Mouse (Mus musculus) inflammation-experienced regulatory T-cells, adult 6 months (primary cell): ENCODE results near the gene Plgrkt. TPM values are rescaled to one million over a fixed set of nuclear protein-coding genes. Genes with fewer than 3 reads are reported as not detected.
"Not testable (repeated sequence)": the region's sequence is repeated elsewhere in the genome, so short reads cannot be mapped to it uniquely, and the experiment has no call there.

Experiments used
- ATAC-seq: one replicate; pipeline ENCODE4 v1.8.0; 2017
- polyA plus RNA-seq, 3 experiments: library from polyadenylated mRNA; unstranded; fragments of 100-300 nt; shearing (Covaris generic); gene quantifications; one replicate each; pipeline ENCODE4 v1.2.1; 2017

The Plgrkt gene
- 100 to 1,000 TPM; 172 to 278 (median 216) TPM for polyA plus RNA-seq

DNA sequence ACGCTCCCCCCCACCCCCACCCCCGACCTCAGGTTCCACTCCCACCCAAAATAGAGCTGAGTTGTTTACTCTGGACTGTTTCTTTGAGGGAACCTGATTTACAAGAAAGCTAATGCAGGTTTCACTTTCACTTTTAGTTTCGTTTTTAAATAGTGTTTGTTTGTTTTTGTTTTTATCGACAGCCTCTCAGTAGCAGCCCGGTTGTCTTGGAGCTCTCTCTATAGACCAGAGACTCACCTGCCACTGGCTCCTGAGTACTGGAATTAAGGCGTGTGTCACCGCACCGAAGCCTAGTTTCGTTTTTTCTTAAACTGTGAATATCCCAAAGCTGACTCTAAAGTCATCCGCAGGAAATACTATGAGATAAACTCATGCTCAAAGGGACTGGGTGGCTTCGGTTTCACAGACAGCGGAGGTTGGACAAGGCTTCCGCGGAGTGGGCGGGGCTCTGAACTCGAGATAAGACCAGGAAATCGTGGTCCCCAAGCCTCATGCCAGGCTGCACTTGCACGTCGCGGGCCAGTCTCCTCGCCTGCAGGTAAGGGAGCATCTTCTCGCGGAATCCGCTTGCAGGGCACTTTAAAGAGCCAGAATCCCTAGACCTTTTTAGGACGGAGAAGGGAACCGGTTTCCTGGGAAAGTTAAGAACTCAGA, at the start of gene Plgrkt, which contains the start of gene Cd274:
TSS of gene Plgrkt (minus strand) at position 422 of the 654 bp plus-strand sequence.
TSS of gene Cd274 (plus strand) at position 487 of the 654 bp plus-strand sequence.
- peak; percentile 83 for ATAC-seq

DNA sequence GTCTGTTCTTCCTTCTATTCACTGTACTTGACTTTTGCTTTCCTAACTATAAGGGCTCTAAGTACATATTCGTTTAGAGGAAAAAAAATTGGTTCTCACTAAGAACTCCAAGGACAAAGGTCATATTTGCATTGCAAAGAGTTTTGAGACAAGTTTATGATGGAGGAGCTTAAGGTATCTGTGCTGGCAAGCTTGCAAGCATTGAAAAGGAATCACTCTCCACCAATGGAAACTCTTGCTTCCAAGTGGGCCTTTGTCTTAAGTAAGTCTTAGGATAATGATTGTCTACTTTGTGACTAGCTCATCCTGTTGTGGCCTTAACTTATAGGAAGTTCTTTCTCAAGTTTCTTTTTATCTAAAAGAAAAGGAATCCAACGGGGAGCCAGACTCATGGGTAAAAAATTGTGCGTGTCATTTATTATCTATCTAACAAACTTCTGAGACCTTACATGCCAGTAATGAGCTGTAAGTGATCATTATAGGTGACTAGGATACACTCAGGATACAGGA, 49.3 kb upstream of the Plgrkt start:
- ATAC-seq: no peak

DNA sequence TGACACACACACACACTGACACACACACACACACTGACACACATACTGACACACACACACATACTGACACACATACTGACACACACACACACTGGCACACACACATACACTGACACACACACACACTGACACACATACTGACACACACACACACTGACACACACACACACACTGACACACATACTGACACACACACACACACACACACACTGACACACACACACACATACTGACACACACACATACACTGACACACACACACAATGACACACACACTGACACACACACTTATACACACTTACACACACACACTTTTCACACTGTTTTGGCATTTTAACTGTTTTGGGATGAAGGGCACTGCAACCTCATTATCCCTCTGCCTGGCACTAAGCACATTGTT, 47.7 kb upstream of the Plgrkt start:
- ATAC-seq: not testable (repeated sequence)

DNA sequence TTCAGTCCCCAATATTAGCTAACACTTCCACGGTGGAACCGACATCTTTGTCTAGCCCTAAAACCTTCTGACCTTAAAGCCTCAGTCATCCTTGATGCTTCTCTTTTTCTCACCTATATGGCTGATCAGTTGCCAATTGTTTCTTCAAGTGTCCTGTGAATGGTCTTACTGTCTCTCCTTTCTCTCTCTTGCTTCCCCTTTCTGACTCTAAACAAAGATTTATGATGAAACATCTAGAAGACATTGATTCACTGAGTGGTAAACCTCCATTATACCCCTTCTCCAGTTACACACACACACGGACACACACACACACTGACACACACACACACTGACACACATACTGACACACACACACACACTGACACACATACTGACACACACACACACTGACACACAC, 47.3 kb upstream of the Plgrkt start:
- ATAC-seq: no peak

DNA sequence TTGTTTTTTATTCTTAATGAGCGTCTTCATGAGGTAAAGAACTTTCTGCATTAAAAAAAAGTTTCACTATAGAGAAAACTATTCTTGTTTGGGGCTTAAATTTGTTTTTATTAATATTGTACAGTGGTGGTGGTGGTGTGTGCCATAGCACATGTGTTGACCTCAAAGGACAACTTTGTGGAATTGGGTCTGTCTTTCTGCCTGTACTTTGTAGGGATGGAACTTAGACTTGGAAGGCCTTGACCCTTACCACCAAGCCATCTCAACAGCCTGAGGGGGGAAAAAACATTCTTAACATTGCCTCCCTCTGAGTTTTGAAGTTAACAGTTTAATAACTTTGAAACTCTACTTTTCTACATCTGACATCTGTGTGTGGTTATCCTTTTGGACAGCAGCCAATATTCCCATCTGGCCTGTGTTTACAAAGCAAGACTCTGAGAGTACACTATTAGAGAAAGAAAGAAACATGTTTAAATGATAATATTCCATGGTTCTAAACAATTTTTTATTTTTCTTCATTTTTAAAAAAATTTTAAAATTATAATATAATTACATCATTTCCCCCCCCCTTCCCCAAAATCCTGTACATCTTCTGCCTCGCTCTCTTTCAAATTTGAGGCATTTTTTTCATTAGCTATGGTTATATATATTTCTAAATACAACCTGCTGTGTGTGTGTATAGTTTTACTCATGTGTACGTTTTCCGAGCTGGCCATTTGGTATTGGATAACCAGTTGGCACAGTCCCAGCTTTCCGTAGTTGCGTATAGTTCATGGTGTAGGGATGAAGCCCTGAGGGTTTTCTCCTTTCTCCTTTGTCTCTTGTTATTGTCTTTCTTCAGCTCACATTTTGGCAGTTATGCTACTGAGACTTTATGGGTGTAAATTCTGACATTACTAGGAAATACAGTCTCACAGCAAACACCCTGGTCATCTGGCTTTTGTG, 45.6 kb upstream of the Plgrkt start:
- ATAC-seq: no peak

DNA sequence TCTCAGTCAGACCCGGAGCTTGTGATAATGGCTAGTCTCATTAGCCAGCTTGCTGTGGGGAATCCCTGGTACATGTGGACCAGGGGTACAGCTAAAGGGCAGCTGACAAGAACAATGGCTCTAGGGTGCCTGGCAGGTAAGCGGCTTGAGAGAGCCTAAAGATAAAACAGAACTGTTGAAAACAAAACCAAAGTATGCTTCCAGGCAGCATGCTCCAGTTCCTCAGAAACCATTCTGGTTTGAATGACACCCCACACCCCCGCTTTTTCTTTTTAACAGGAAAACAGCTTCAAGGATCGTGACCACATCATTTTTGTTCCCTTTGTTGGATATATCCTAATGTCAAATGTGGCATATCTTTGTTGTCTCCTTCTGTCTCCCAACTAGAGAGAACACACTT, 43.4 kb upstream of the Plgrkt start, which contains the start of gene Pdcd1lg2:
TSS of gene Pdcd1lg2 (plus strand) at position 301 of the 400 bp plus-strand sequence.
- no peak for ATAC-seq

DNA sequence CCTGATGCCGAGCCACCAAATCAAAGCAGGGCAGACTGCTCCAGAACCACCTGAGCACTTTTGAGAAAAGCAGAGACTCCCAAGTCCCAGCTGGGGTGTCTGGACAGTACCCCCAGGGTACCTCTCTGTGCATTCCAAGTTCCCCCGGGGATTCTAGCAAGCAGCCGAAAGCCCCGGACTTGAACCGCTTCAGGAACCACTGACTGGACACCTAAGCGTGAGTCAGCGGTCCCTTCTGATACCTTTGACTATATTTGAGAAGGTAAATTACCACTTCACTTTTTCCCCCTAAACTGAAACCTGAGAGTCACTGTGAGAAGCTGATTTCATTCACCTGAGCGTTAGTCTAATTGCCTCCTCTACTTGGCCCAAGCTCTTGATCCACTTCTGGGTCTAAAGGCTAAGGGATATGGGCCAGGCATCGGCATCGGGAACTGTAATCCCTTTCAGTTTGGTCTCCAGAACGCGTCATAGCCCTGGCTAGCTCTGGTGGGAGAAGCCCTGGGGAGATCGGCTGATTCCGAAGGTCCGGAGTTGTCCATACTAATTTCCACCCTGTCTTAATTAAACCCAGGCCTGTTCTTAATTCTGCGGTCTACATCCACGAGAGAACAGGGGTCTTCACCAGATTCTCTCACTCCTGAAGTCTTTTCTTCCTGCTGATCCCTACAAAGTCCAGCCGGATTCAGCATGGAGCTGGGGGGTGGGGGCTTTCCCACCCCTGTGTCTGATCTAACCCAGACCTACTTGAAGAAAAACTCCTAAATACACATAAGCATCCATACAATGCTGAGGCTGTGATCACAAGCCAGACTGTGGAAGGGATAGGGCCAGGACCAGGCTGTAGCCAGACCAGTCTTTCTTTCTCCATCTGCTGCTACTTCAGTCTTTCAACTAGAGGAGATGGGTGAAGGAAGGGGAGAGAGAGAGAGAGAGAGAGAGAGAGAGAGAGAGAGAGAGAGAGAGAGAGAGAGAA, 39.1 kb upstream of the Plgrkt start:
- ATAC-seq: no peak

DNA sequence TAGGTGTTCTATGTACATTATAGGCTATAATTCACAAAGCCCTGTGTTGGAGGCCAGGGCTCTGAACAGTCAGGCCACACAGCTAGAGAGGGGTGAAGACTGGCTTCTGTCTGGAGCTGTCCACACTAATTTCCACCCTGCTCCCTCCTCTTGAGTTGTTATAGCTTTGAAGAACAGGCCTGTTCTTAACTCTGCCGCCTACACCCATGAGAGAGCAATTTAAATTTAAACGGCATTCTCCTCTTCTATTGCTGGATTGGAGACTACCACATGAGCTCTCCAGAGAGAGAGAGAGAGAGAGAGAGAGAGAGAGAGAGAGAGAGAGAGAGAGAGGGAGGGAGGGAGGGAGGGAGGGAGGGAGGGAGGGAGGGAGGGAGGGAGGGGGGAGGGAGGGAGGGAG, 38.2 kb upstream of the Plgrkt start:
- ATAC-seq: no peak

DNA sequence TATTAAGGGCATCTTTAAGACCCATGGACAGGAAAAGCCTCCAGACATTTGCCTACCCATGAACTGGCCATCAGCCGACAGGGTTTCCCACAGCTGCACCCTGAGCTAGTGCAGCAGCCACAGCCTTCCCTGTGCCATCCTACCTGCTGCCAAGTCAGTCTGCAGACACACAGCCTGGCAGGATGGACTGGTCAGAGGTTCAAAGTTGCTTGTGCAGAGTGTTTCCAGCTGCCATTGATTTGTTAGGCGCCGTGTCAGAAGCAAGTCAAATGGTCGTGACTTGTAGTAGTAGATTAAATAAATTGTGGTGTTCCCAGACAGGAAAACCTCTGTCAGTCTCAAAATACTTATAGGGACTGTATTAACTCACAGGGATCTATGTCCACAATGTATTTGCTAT, 36.1 kb upstream of the Plgrkt start:
- ATAC-seq: no peak

DNA sequence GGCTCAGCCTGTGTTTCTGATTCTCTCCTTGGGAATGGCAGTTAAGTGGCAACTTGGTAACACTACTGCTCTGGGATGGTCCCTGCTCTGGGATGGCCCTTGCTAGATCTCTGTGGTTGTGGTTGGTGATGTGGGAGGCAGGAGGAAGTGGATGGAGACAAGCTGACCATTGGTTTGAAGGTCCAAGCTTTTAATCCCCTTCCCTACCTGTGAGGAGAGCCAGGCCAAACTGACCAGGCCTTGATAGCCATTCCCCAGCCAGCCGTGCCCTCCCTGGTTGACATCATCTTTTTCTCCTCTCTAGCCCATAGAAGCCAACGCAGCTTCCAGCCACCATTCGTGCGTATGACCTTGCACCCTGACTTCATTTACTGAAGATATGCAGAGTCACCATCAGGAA, 35.4 kb upstream of the Plgrkt start:
- ATAC-seq: no peak

DNA sequence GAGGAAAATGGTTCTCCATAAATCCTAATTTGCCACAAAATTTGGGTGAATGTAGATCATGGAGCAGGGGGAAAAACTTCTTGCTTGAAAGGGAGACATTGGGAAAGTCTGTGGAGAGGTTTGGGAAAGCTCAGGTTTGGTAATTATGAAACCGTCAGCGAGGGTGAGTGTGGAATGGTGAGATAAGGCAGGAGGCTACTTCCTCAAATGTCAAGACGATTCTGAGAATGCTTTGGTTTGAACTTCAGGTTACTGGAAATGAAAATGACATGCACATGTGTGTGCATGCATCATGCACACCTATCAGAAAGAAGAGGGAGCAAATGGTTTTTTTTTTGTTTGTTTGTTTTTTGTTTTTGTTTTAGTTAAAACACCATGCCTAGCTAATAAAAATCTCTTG, 33.3 kb upstream of the Plgrkt start:
- ATAC-seq: no peak

DNA sequence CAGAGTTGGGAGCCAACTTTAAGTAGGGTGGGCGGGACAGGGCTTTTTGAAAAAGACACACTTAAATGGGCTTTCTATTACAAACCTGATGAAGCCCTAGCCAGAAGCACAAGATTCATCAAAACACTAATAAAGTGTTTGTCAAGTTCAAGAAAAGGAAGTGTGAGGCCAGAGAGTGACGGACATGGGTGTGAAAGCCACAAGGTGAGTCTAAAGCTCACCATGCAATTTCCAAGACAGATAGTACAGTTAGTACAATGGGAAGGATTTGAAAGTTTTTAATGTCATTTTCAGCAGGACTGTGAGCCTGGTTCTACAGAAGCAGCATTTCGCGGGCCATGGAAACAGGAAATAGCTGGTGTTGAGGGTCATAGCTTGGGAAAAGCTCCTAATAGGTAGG, 32.6 kb upstream of the Plgrkt start:
- no peak for ATAC-seq

DNA sequence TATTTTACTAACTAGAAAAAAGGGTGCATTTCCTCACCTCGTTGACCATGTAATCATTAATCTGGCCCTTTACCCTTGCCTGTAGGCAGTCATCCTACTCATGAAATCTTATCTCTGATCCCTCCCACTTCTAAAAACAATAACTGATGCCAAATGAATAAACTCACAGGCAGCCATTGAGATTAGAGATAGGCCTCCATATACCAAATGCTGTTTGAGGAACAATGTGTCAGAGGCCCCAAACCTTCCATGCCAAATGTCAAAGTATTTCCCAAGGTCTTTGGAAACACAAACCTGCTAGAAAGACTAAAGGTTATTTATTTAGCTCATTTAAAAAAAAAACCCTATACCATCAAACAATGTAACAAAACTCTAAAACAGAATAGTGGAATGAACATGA, 29.2 kb upstream of the Plgrkt start:
- ATAC-seq: no peak

DNA sequence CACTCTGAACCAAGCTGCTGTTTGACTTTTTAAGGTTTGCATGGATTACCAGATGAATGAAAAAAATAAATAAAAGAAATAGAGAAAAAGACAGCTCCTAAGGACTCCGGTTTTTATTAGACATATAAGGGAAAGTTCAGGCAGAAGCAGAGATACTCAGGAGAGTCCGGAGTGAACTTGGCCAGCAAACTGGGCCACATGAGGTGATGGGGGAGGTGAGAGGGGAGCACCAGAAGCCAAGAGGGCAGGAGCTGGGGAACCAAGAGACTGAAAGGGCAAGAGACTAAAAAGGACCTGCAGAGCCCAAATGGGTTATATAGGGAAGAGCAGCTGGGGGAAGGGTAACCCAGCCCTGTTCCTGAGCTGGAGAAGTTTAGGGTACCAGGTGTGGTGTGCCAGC, 27.5 kb upstream of the Plgrkt start:
- no peak for ATAC-seq

DNA sequence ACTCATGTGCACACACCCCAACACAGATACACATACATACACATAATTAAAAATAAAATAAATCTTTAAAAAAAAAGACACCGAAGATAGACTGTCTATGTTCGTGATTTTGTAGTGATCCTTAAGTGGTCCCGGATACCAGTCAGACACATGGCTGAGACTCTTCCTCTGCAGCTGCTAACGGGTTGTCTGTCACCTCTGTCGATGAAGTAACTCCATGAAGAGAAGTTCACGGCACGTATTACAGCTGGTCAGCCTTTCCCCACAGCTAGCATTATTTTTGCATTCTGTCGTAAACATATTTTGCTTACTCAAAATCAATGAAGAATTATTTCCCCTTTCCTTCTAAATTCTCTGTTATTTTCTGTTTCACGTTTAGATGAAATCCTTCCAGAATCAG, 26.1 kb upstream of the Plgrkt start:
- no peak for ATAC-seq

DNA sequence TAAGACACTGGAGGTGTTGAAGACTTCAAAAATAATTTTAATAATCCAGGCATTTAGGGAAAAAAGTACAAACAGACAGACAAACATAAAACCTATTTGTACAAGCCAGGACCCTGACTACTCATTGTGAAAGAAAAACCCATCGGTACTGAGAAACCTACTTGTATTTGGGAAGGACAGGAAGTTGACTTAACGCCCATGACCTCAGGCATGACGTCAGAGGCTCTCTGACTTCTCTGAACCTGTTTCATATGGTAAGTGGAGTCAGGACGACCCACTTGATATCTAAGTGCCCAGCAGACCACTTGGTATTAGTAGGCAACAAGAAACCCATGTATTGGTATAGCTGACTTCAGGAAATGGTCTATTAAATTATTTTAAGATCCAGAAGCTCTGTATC, 24.1 kb upstream of the Plgrkt start:
- peak; percentile 61 for ATAC-seq

DNA sequence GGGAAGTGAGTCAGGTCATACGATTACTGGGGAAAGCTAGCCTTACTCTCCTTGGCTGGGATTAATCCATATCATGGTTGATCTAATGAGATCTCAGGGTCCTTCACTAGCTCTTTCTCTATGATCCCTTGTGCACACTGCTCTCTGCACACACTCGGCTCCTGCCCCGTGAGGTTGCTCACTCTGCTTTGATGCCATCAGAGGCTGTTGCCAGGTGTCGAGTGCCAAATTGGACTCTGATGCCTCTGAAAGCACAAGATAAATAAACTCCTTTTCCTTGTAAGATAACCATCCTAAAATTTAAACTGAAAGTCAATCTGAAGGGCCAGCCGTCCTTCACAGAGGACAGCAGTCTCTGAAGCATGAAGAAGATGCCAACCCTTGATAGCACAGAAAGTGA, 23.3 kb upstream of the Plgrkt start:
- ATAC-seq: no peak

DNA sequence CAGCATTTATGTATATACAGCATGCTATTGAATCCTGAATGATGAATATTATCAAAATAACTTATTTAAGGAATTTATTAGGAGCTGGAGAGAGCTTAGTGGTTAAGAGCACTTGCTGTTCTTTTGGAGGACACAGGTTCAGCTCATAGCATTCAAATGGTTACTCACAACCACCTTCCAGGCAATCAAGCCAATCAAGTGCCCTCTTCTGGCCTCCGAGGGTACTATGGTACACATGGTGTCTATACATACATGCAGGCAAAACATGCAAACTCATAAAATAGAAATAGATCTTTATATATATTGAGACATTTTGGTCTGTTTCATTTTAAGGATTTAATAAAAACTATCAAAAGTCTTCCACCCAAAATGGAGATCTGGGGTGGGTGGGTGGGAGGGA, 21.6 kb upstream of the Plgrkt start:
- ATAC-seq: no peak

DNA sequence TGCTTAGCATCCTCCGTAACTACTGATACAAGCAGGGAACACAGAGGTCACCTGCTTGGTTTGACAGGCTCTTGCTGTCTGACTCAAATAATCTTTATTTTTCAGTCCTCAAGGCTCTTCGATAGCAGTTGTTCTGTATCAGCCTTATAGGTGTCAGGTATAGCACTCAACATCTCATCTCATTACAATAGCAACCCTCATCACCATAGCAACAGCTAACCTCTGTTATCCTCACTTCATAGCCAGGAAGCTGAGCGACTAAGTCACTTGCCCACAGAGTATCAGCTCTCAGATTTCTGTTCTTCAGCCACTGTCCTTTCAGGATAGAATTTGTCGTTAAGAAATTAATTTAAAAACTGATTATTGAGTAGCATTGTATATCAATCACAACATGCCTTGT, 18.6 kb upstream of the Plgrkt start:
- no peak for ATAC-seq

DNA sequence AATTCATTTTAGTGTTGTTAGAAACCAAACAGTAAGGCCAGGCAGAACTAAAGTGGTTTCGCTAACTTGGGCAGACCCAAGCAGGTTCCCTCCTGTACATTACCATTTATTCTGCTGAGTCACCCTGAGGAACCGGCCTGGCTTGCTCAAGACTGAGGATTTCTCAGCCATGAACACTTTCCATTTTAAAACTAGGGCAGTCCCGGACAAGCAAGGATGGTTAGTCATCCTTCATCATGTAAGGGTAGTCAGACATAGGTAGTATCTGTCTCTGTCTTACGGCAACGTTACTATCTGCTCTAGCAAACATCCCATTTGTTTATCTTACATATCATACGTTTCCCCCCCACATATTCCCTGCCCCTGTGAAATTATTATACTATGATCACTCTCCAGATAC, 17.8 kb upstream of the Plgrkt start:
- ATAC-seq: no peak

DNA sequence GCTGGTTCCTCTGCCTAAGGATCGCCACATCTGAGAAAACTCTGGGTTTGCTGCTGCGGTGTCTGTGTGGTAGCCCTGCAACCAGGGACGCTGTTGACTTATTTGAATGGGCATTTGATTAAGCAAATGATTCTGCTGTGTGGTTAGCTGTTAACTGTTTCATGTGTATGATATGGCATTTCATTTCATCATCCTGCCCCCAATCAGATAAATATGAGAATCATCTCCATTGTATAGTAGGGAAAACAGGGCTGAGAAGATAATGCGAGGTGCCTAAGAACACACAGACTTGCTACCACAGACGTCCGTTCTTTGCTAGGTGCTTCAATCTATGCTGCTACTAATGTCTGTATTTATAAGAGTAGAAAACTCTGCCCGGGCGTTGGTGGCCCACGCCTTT, 17.2 kb upstream of the Plgrkt start:
- ATAC-seq: no peak

DNA sequence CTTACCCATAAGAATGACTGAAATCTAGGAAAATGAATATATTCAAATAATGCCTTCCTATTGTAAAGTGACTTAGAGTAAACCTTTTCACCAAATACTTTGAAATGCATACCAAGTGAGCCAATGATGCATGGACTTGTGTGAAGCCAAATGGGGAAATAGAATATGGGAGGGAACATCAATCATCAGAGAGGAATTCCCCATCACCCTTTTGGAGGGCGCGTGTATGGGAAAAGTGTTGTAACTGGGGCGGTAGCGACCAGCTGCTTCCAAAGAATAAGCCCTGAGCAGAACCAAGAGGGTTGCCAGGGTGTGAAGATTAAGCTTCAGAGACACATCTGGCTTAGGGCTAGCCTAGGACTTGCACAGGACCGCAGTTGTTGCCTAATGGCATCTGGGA, 16.2 kb upstream of the Plgrkt start:
- ATAC-seq: no peak
